Mouse (Mus musculus) intestine, embryonic 14.5 days (tissue): ENCODE results near the gene Rgl1. TPM values are rescaled to one million over a fixed set of nuclear protein-coding genes. Genes with fewer than 3 reads are reported as not detected.

Experiments
- ATAC-seq: fragments of 200-750 bp; cut with Nextera tagmentation; replicated peaks from 2 replicates; pipeline ENCODE4 v1.8.0; 2017; ENCODE audit warnings: low read depth, moderate number of reproducible peaks, moderate TSS enrichment, moderate library complexity; ENCODE audit not compliant: low FRiP score, low TSS enrichment
- DNase-seq: peaks from one replicate; pipeline ENCODE4 v3.0.0-alpha.2; 2018; ENCODE audit warnings: low spot score
- H3K27ac ChIP-seq: fragments of 300-500 bp; sonication (generic); 2 replicates; pipeline ENCODE4 v1.5.1; 2014; ENCODE audit warnings: low read depth, mild to moderate bottlenecking, control low read depth
- H3K27me3 ChIP-seq: fragments of 300-500 bp; sonication (generic); replicated peaks from 2 replicates; pipeline ENCODE4 v1.6.1; 2014; ENCODE audit warnings: low read length, control low read depth; ENCODE audit not compliant: control insufficient read depth, insufficient read depth
- H3K36me3 ChIP-seq: fragments of 300-500 bp; sonication (generic); 2 replicates; pipeline ENCODE4 v1.6.1; 2014; ENCODE audit warnings: low read length, control low read depth; ENCODE audit not compliant: control insufficient read depth, insufficient read depth
- H3K4me1 ChIP-seq: fragments of 300-500 bp; sonication (generic); replicated peaks from 2 replicates; pipeline ENCODE4 v1.6.1; 2014; ENCODE audit warnings: low read length, control low read depth, mixed read lengths; ENCODE audit not compliant: control insufficient read depth, insufficient read depth
- H3K4me2 ChIP-seq: fragments of 300-500 bp; sonication (generic); 2 replicates; pipeline ENCODE4 v1.6.1; 2014; ENCODE audit warnings: low read length
- H3K4me3 ChIP-seq: fragments of 300-500 bp; sonication (generic); 2 replicates; pipeline ENCODE4 v1.5.1; 2014; ENCODE audit warnings: low read depth, low read length, control low read depth, mixed read lengths
- H3K9ac ChIP-seq: fragments of 300-500 bp; sonication (generic); 2 replicates; pipeline ENCODE4 v1.6.1; 2014; ENCODE audit warnings: mild to moderate bottlenecking, low read length
- H3K9me3 ChIP-seq: fragments of 300-500 bp; sonication (generic); 2 replicates; pipeline ENCODE4 v1.6.1; 2016; ENCODE audit warnings: low read length, control low read depth; ENCODE audit not compliant: control insufficient read depth
- WGBS: fragments of 180-500 bp; shearing (Covaris S2); extraction: QIAGEN DNeasy Blood & Tissue Kit; methylation state at CpG from one replicate; pipeline ENCODE4 v1.1.7; 2014; 5-methylcytosine and 5-hydroxymethylcytosine counted together
- polyA plus RNA-seq: library from polyadenylated mRNA; unstranded; fragments of >200 nt; fragmentation: Nextera tagmentation; extraction: Ambion mirVana; gene quantifications from 2 replicates; pipeline ENCODE4 v1.2.1, GENCODE M21; 2014

The Rgl1 gene
- polyA plus RNA-seq, 1 experiment from 2014 or later = 50.9 TPM

GRCm38 (mm10) chr1:152689968-152690367, 76.2 kb downstream of the Rgl1 start:
- Histone ChIP-seq H3K36me3 (no peaks in the 10 kb centered on the region), H3K27me3 (no peaks in the 10 kb centered on the region), H3K9me3 (no peaks in the 10 kb centered on the region), H3K4me3 (no peak overlapping the region), H3K4me1 (peaks cover 25% of the 10 kb centered on the region), H3K27ac (no peak overlapping the region), H3K4me2 (no peak overlapping the region), H3K9ac (no peak overlapping the region)
- DNase-seq (no peak), ATAC-seq (no peak)
- WGBS = 75% methylated on average over 4 of the region's 4 CpGs

GRCm38 (mm10) chr1:152687733-152688181, 78.4 kb downstream of the Rgl1 start:
- H3K4me2 ChIP-seq = no peak overlapping the region
- peaks cover 28% of the 10 kb centered on the region for H3K4me1 ChIP-seq
- H3K9me3 ChIP-seq = no peaks in the 10 kb centered on the region
- peak overlapping the region; percentile 45 for H3K27ac ChIP-seq
- H3K36me3 ChIP-seq = no peaks in the 10 kb centered on the region
- no peak overlapping the region for H3K9ac ChIP-seq
- H3K27me3 ChIP-seq = no peaks in the 10 kb centered on the region
- WGBS = 15% methylated on average over 8 of the region's 8 CpGs
- H3K4me3 ChIP-seq = no peak overlapping the region
- DNase-seq = no peak
- no peak for ATAC-seq

GRCm38 (mm10) chr1:152687099-152687730, 78.9 kb downstream of the Rgl1 start:
- Histone ChIP-seq H3K4me3 (no peak overlapping the region), H3K9me3 (no peaks in the 10 kb centered on the region), H3K27me3 (no peaks in the 10 kb centered on the region), H3K36me3 (no peaks in the 10 kb centered on the region), H3K4me1 (peaks cover 33% of the 10 kb centered on the region), H3K4me2 (no peak overlapping the region), H3K27ac (peak overlapping the region; percentile 45), H3K9ac (no peak overlapping the region)
- DNase-seq (peak; percentile 65), ATAC-seq (peak; percentile 70)
- WGBS = 11% methylated on average over 6 of the region's 6 CpGs

GRCm38 (mm10) chr1:152685531-152685930, 80.6 kb downstream of the Rgl1 start:
- ATAC-seq = no peak
- no peak overlapping the region for H3K27ac ChIP-seq
- no peak overlapping the region for H3K4me2 ChIP-seq
- H3K27me3 ChIP-seq = no peaks in the 10 kb centered on the region
- no peaks in the 10 kb centered on the region for H3K9me3 ChIP-seq
- no peak for DNase-seq
- 67% methylated on average over 3 of the region's 3 CpGs for WGBS
- H3K36me3 ChIP-seq = no peaks in the 10 kb centered on the region
- no peak overlapping the region for H3K9ac ChIP-seq
- no peak overlapping the region for H3K4me3 ChIP-seq
- H3K4me1 ChIP-seq = peaks cover 37% of the 10 kb centered on the region

- H3K9me3 ChIP-seq = no peaks in the 10 kb centered on the region
- H3K9ac ChIP-seq = no peak overlapping the region
- no peaks in the 10 kb centered on the region for H3K27me3 ChIP-seq
- WGBS = 44% methylated on average over 11 of the region's 11 CpGs
- DNase-seq (no peak), ATAC-seq (no peak)
- H3K4me1 ChIP-seq = peaks cover 37% of the 10 kb centered on the region
- H3K27ac ChIP-seq = 0 out of 2 replicates have a peak overlapping the region, but pooled peaks have one; percentile 25
- no peaks in the 10 kb centered on the region for H3K36me3 ChIP-seq
- H3K4me3 ChIP-seq = no peak overlapping the region
- H3K4me2 ChIP-seq = no peak overlapping the region
Observed at GRCm38 (mm10) chr1:152682368-152683194, 83.6 kb downstream of the Rgl1 start.

GRCm38 (mm10) chr1:152681676-152682367, 84.3 kb downstream of the Rgl1 start:
- H3K27ac ChIP-seq = 0 out of 2 replicates have a peak overlapping the region, but pooled peaks have one; percentile 25
- no peaks in the 10 kb centered on the region for H3K36me3 ChIP-seq
- H3K27me3 ChIP-seq = no peaks in the 10 kb centered on the region
- H3K4me3 ChIP-seq = no peak overlapping the region
- no peak for DNase-seq
- H3K9ac ChIP-seq = no peak overlapping the region
- WGBS = 49% methylated on average over 6 of the region's 6 CpGs
- no peak overlapping the region for H3K4me2 ChIP-seq
- no peak for ATAC-seq
- H3K9me3 ChIP-seq = no peaks in the 10 kb centered on the region
- peaks cover 34% of the 10 kb centered on the region for H3K4me1 ChIP-seq

- DNase-seq = no peak
- Histone ChIP-seq H3K36me3 (no peaks in the 10 kb centered on the region), H3K4me1 (peaks cover 30% of the 10 kb centered on the region), H3K4me2 (no peak overlapping the region), H3K9ac (no peak overlapping the region), H3K4me3 (no peak overlapping the region), H3K27ac (peak overlapping the region; percentile 17; the same call in 1 of the 2 replicates), H3K27me3 (no peaks in the 10 kb centered on the region), H3K9me3 (no peaks in the 10 kb centered on the region)
- 17% methylated on average over 8 of the region's 8 CpGs for WGBS
- no peak for ATAC-seq
Observed at GRCm38 (mm10) chr1:152681116-152681515, 85.0 kb downstream of the Rgl1 start.

GRCm38 (mm10) chr1:152678451-152678850, 87.7 kb downstream of the Rgl1 start:
- 0 out of 2 replicates have a peak overlapping the region, but pooled peaks have one; percentile 8 for H3K4me2 ChIP-seq
- WGBS = 43% methylated on average over 5 of the region's 5 CpGs
- H3K4me3 ChIP-seq = no peak overlapping the region
- no peaks in the 10 kb centered on the region for H3K36me3 ChIP-seq
- ATAC-seq (no peak), DNase-seq (no peak)
- peaks cover 30% of the 10 kb centered on the region for H3K4me1 ChIP-seq
- no peak overlapping the region for H3K9ac ChIP-seq
- no peaks in the 10 kb centered on the region for H3K27me3 ChIP-seq
- H3K9me3 ChIP-seq = no peaks in the 10 kb centered on the region
- H3K27ac ChIP-seq = peak overlapping the region; percentile 75
